Mouse (Mus musculus) embryo, embryonic 11.5 days (tissue): ENCODE results near the gene Tmem254a.
"Not testable (repeated sequence)": the region's sequence is repeated elsewhere in the genome, so short reads cannot be mapped to it uniquely, and the experiment has no call there.

Experiments
- DNase-seq: peaks from one replicate; pipeline ENCODE4 v3.0.0-alpha.2; 2012; ENCODE audit warnings: low read depth, low spot score

Gene Tmem254a

GRCm38 (mm10) chr14:25927562-25927881, at the start of gene Tmem254a:
Gene Tmem254a, minus strand, starts transcription at chr14:25927672.
- DNase-seq: not testable (repeated sequence)

- DNase-seq: not testable (repeated sequence)
Observed at GRCm38 (mm10) chr14:25957861-25958260, 30.4 kb upstream of the Tmem254a start.

GRCm38 (mm10) chr14:25938004-25938403, 10.5 kb upstream of the Tmem254a start, which contains the start of gene Cphx1:
Gene Cphx1, plus strand, starts transcription at chr14:25938304.
- not testable (repeated sequence) for DNase-seq

- DNase-seq: not testable (repeated sequence)
Observed at GRCm38 (mm10) chr14:25936867-25937630, 9.6 kb upstream of the Tmem254a start.

GRCm38 (mm10) chr14:25926814-25927561, 484 bp downstream of the Tmem254a start:
- DNase-seq: not testable (repeated sequence)

GRCm38 (mm10) chr14:25918427-25919170, 8.9 kb downstream of the Tmem254a start:
- not testable (repeated sequence) for DNase-seq

- not testable (repeated sequence) for DNase-seq
Observed at GRCm38 (mm10) chr14:25908976-25909375, 18.5 kb downstream of the Tmem254a start.

- not testable (repeated sequence) for DNase-seq
Observed at GRCm38 (mm10) chr14:25907272-25907671, 20.2 kb downstream of the Tmem254a start.

- not testable (repeated sequence) for DNase-seq
Observed at GRCm38 (mm10) chr14:25905243-25905642, 22.2 kb downstream of the Tmem254a start.

GRCm38 (mm10) chr14:25903000-25903399, 24.5 kb downstream of the Tmem254a start, which contains the start of gene Plac9a:
Gene Plac9a, minus strand, starts transcription at chr14:25903100.
- DNase-seq: not testable (repeated sequence)

- DNase-seq: not testable (repeated sequence)
Observed at GRCm38 (mm10) chr14:25895686-25896085, 31.8 kb downstream of the Tmem254a start.

- DNase-seq: not testable (repeated sequence)
Observed at GRCm38 (mm10) chr14:25894566-25894965, 32.9 kb downstream of the Tmem254a start.

GRCm38 (mm10) chr14:25885886-25886285, 41.6 kb downstream of the Tmem254a start:
- DNase-seq: not testable (repeated sequence)

- DNase-seq: not testable (repeated sequence)
Observed at GRCm38 (mm10) chr14:25881769-25882168, 45.7 kb downstream of the Tmem254a start.

GRCm38 (mm10) chr14:25876640-25877039, 50.8 kb downstream of the Tmem254a start:
- not testable (repeated sequence) for DNase-seq
